Mouse (Mus musculus) myocyte (in vitro differentiated cells): ENCODE data around the gene Man1c1.

Experiments used
- CEBPB ChIP-seq: IDR thresholded peaks from 2 replicates; pipeline ENCODE4 v1.6.1; 2011; ENCODE audit warnings: mild to moderate bottlenecking, moderate library complexity; ENCODE audit not compliant: poor library complexity, insufficient read depth, severe bottlenecking
- E2F4 ChIP-seq: IDR thresholded peaks from one replicate; pipeline ENCODE4 v1.6.1; 2011; ENCODE audit warnings: mild to moderate bottlenecking, control low read depth, moderate library complexity; ENCODE audit not compliant: insufficient read depth
- MYOD1 ChIP-seq, 3 experiments: IDR thresholded peaks; one replicate each; pipeline ENCODE4 v1.6.1; 2011; ENCODE audit warnings: control low read depth in 2 of 3, low read depth in 2 of 3, mild to moderate bottlenecking in 2 of 3, moderate library complexity in 1 of 3; ENCODE audit not compliant: insufficient read length in 2 of 3, control insufficient read depth in 1 of 3

DNA sequence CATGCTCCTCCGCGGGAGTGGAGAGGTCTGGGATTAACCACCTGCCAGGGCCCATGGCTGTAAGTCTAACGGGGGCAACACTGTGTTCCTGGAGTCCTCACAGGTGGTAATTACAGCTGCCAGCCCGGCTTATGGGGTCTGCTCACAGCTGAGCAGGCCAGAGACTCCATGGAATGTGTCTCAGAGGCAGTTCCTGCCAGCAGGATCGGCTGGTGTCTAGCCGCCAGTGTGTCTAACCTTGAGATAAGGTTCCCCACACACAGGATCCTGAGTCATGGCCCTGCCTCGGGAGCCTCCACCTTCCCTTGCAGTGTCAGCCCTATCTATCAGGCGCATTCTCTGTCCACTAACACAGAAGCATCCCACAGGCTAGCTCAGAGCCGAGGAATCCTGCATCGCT lies 41.0 kb downstream of the Man1c1 start:
- TF ChIP-seq MYOD1 (IDR thresholded peaks at IDR 0.05; ENCODE audit: control insufficient read depth in 1 of 3, insufficient read length in 2 of 3, low read depth in 2 of 3) (peak; percentile 69 to 94 (median 91)), E2F4 (no peak), CEBPB (no peak)
